Mouse (Mus musculus) C2C12 (cell line): ENCODE results near the gene Spata31. TPM values are rescaled to one million over a fixed set of nuclear protein-coding genes. Genes with fewer than 3 reads are reported as not detected.

Experiments used
- H3K27me3 ChIP-seq: one replicate; pipeline ENCODE4 v1.6.1; 2011; ENCODE audit not compliant: control insufficient read depth, insufficient read depth, insufficient read length
- H3K36me3 ChIP-seq: one replicate; pipeline ENCODE4 v1.6.1; 2011; ENCODE audit not compliant: control insufficient read depth, insufficient read depth
- H3K4me3 ChIP-seq: one replicate; pipeline ENCODE4 v1.5.1; 2011; ENCODE audit warnings: mild to moderate bottlenecking, control low read depth; ENCODE audit not compliant: poor library complexity, insufficient read depth, severe bottlenecking
- H3K79me2 ChIP-seq: one replicate; pipeline ENCODE4 v1.6.1; 2011; ENCODE audit not compliant: control insufficient read depth, insufficient read depth
- H3K79me3 ChIP-seq: one replicate; pipeline ENCODE4 v1.6.1; 2011; ENCODE audit warnings: low read depth, control low read depth
- H3ac ChIP-seq: one replicate; pipeline ENCODE3; 2011; ENCODE audit warnings: low read depth; ENCODE audit not compliant: control insufficient read depth, insufficient read length
- CEBPB ChIP-seq: IDR thresholded peaks from one replicate; pipeline ENCODE4 v1.6.1; 2011; ENCODE audit warnings: low read depth, mild to moderate bottlenecking, control low read depth, moderate library complexity
- CTCF ChIP-seq: IDR thresholded peaks from one replicate; pipeline ENCODE4 v1.5.1; 2011; ENCODE audit not compliant: control insufficient read depth, insufficient read depth, insufficient read length
- FOSL1 ChIP-seq: IDR thresholded peaks from one replicate; pipeline ENCODE4 v1.8.0; 2011; ENCODE audit warnings: mild to moderate bottlenecking, low read length; ENCODE audit not compliant: poor library complexity, insufficient read depth, severe bottlenecking
- MAX ChIP-seq: IDR thresholded peaks from one replicate; pipeline ENCODE4 v1.6.1; 2011; ENCODE audit warnings: mild to moderate bottlenecking, control low read depth
- MYOD1 ChIP-seq: IDR thresholded peaks from one replicate; pipeline ENCODE4 v1.6.1; 2011; ENCODE audit warnings: low read depth; ENCODE audit not compliant: control insufficient read depth, insufficient read length
- MYOG ChIP-seq: IDR thresholded peaks from one replicate; pipeline ENCODE4 v1.6.1; 2011; ENCODE audit not compliant: control insufficient read depth, insufficient read length; ENCODE audit errors: extremely low read depth
- USF1 ChIP-seq: IDR thresholded peaks from one replicate; pipeline ENCODE4 v1.6.1; 2011; ENCODE audit warnings: low read depth, mild to moderate bottlenecking, control low read depth, moderate library complexity
- long read RNA-seq, 2 experiments: library from polyadenylated mRNA; unstranded; transcript quantifications; one replicate each; pipeline ENCODE4 v2.0.0; 2019 to 2020
- polyA plus RNA-seq: library from polyadenylated mRNA; unstranded; fragments of >200 nt; fragmentation: generic; extraction: Trizol; gene quantifications from one replicate; pipeline ENCODE4 v1.2.1, GENCODE M21; 2012; ENCODE audit warnings: missing spikeins

Gene Spata31
- polyA plus RNA-seq, result not detected
- long read RNA-seq, experiment 1, result 0 reads
- long read RNA-seq, experiment 2, result 0 reads

- Histone ChIP-seq H3K4me3 (no peak within 1 kb of the TSS), H3K79me2 (no peaks in the 10 kb centered on the region), H3K27me3 (no peaks in the 10 kb centered on the region), H3K36me3 (no peaks in the 10 kb centered on the region), H3K79me3 (no peaks in the 10 kb centered on the region), H3ac (no peak within 1 kb of the TSS)
- TF ChIP-seq CTCF (no peak), FOSL1 (no peak), MYOG (no peak), CEBPB (no peak), USF1 (no peak)
These were observed at the start of gene Spata31 for GRCm38 (mm10) chr13:64917191-64917590. Gene Spata31, plus strand, starts transcription at chr13:64917406.

GRCm38 (mm10) chr13:64903132-64903531 is 14.1 kb upstream of the Spata31 start:
- H3K36me3 ChIP-seq, result no peaks in the 10 kb centered on the region
- H3K4me3 ChIP-seq, result no peak overlapping the region
- no peaks in the 10 kb centered on the region for H3K79me3 ChIP-seq
- no peaks in the 10 kb centered on the region for H3K27me3 ChIP-seq
- no peaks in the 10 kb centered on the region for H3K79me2 ChIP-seq
- no peak for TF ChIP-seq CEBPB
- TF ChIP-seq USF1, result no peak
- TF ChIP-seq CTCF, result no peak
- no peak for TF ChIP-seq MYOD1
- TF ChIP-seq MAX, result no peak
- no peak for TF ChIP-seq MYOG
- no peak for TF ChIP-seq FOSL1
- no peak overlapping the region for H3ac ChIP-seq

- H3ac ChIP-seq, result no peak within 1 kb of the TSS
- no peaks in the 10 kb centered on the region for H3K36me3 ChIP-seq
- no peaks in the 10 kb centered on the region for H3K79me2 ChIP-seq
- H3K4me3 ChIP-seq, result no peak within 1 kb of the TSS
- TF ChIP-seq USF1, result no peak
- TF ChIP-seq MAX, result no peak
- no peak for TF ChIP-seq CTCF
- no peak for TF ChIP-seq MYOG
- TF ChIP-seq CEBPB, result no peak
- no peak for TF ChIP-seq FOSL1
- no peak for TF ChIP-seq MYOD1
- H3K79me3 ChIP-seq, result no peaks in the 10 kb centered on the region
- H3K27me3 ChIP-seq, result no peaks in the 10 kb centered on the region
These were observed 13.5 kb upstream of the Spata31 start, which contains the start of gene Cntnap3 for GRCm38 (mm10) chr13:64903585-64904208. Gene Cntnap3, minus strand, starts transcription at chr13:64903955.

Other genes with a start within 250 kb of the Spata31 start
- not detected for gene Cntnap3, start 13.5 kb upstream of the Spata31 start, polyA plus RNA-seq
- not detected for gene Spata31d1c, start 115.7 kb downstream of the Spata31 start, polyA plus RNA-seq
- gene Prss47, start 135.4 kb downstream of the Spata31 start, polyA plus RNA-seq, result not detected
- gene Mfsd14b, start 195.6 kb downstream of the Spata31 start, polyA plus RNA-seq, result 7.3 TPM
- gene Olfr465-ps1, start 220.7 kb downstream of the Spata31 start, polyA plus RNA-seq, result not detected
- not detected for gene Olfr466, start 232.8 kb downstream of the Spata31 start, polyA plus RNA-seq